Mouse (Mus musculus) retina, postnatal 1 day (tissue): ENCODE data around the gene Vegfc.

Experiments used
- DNase-seq: peaks from one replicate; pipeline ENCODE4 v3.0.0-alpha.2; 2012

Vegfc gene

DNA sequence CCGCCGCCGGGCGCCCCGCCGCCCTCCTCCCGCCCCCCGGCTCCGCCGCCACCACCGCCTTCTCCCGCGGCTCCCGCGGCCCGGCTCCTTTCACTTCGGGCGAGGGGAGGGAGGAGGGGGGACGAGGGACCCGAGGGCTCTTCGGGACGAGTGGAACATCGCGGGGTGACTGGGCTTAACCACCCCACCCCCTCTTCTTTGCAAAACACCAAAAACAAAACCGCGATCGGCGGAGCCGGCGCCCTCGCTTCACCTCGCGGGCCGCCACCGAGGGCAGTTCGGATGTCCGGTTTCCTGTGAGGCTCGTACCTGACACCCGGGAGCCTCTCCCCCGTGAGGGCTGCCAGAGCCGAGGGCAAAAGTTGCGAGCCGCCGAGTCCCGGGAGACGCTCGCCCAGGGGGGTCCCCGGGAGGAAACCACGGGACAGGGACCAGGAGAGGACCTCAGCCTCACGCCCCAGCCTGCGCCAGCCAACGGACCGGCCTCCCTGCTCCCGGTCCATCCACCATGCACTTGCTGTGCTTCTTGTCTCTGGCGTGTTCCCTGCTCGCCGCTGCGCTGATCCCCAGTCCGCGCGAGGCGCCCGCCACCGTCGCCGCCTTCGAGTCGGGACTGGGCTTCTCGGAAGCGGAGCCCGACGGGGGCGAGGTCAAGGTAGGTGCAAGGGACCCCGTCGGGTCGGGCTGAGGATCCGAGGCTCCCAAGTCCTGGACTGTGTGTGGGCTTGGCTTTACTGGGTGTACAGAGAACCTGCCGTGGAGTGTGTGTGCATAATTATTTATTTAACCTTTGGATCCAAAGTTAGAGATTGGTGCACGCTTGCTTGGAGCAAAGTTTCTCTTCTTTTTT, at the start of gene Vegfc:
Gene Vegfc (plus strand): TSS at position 336 of the 850 bp plus-strand sequence.
- peak; percentile 73 for DNase-seq

DNA sequence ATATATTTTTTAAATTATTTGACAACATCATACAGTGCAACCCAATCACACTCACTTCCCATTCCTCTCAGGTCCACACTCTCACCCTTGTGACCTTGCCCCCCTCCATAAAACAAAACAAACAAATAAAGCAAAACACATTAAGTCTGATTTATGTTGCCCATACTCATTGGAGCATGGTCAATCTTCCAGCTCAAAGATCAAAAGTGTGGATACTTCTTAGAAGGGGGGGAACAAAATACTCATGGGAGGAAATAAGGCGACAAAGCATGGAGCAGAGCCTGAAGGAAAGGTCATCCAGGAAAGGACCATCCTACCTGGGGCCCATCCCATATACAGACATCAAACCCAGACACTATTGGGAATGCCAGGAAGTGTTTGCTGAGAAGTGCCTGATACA, 42.8 kb upstream of the Vegfc start:
- DNase-seq, result no peak

DNA sequence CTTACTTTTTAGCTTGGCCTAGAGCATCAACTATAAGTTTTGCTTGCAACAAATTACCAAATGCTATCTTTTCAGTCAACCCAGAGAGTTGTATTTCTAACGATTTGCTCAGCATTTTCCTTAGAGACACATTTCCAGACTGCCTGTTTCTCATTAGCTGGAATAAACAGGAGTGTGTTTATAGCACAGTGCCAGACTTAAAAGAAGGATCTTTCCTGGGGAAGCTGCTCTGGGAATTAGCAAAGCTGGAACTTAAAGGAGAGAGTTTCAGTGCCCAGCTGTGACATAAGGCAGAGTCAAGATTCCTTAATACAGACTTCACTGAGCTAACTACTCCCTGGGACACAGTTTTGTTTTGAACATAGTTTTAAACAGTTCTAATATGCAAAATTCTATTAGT, 34.8 kb upstream of the Vegfc start:
- DNase-seq, result no peak

- DNase-seq, result no peak
These were observed 33.9 kb upstream of the Vegfc start for GRCm38 (mm10) chr8:54043468-54043867.

GRCm38 (mm10) chr8:54053210-54053609, 24.2 kb upstream of the Vegfc start:
- DNase-seq, result peak; percentile 74

GRCm38 (mm10) chr8:54065492-54065891, 11.9 kb upstream of the Vegfc start:
- DNase-seq, result no peak

GRCm38 (mm10) chr8:54076301-54076700, 1.1 kb upstream of the Vegfc start:
- DNase-seq, result no peak

- DNase-seq, result peak; percentile 85
These were observed 575 bp upstream of the Vegfc start for GRCm38 (mm10) chr8:54076791-54077270.

DNA sequence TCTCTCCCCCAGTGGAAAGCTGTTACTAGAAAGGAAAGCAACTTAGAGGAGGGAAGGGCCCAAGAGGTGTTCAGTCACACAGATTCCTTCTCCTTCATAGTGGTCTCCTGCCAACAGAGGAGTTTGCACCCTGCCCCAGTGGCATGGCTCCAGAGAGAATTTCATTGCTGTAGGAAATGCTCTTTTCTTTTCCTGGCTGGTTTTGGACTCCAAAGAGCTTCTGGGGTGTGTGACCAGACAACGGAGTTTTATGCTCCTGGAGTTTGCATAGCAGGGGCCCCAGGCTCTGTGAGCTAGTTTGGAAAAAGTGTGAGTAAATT, 675 bp downstream of the Vegfc start:
- DNase-seq, result no peak

DNA sequence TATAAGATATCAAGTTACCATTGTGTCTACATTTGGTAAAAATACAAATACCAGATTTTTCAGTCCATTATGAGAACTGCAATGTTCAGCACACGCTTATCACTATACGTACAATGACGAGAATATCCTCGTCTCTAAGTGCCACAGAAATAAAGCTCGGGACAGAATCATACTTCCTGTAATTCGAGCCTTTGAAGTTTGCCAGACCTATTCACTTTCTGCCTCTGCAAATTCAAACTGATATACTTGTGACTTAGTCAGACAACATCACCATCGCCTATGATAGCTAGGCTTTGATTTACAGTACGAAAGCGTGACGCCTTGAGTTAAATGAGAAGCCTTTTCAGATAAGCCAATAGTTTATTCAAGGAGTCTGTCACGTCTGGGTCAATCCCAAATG, 1.6 kb downstream of the Vegfc start:
- DNase-seq, result no peak

- DNase-seq, result peak; percentile 50
These were observed 2.2 kb downstream of the Vegfc start for GRCm38 (mm10) chr8:54079601-54080000.

- DNase-seq, result no peak
These were observed 8.5 kb downstream of the Vegfc start for GRCm38 (mm10) chr8:54085896-54086295.

- DNase-seq, result no peak
These were observed 9.7 kb downstream of the Vegfc start for GRCm38 (mm10) chr8:54087114-54087513.

DNA sequence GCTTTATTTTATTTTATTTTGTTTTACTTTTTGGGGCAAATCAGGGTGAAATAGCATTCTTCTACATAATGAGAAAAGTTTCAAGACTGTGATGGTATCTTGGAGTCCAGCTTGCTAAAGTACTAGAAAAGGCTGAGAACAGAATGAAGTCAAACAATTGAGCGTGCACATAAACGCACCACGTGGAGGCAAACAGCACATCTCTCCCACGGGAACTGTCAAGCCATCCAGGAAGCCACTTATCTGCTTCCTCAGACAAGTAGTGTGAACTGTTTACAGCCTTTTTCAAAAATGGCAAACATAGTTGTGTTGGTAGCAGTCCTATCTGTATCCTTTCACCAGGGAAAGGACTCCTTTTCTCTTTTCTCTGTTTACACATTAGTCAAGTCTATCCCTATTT, 11.8 kb downstream of the Vegfc start:
- DNase-seq, result no peak

GRCm38 (mm10) chr8:54089901-54090300, 12.5 kb downstream of the Vegfc start:
- DNase-seq, result no peak

- no peak for DNase-seq
These were observed 22.7 kb downstream of the Vegfc start for GRCm38 (mm10) chr8:54100058-54100457.

- no peak for DNase-seq
These were observed 37.2 kb downstream of the Vegfc start for GRCm38 (mm10) chr8:54114581-54114980.

DNA sequence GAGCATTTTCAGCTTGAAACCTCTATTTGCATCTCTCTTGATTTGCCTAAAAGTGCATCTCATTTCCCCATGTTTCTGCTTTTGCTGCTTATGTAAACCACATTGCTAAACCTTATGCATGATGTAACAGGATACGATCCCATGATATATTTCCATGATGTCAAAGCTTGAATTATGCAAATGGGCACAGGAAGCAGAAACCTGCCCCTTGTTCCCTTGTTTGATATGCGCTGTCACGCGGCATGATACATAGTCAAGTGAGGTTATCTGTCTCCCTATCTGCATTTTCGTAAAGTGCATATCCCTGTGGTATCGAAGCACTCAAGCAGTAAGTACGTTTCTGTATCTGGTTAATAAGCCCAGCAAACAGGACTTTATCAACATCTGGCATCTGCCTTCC, 42.7 kb downstream of the Vegfc start:
- DNase-seq, result no peak

DNA sequence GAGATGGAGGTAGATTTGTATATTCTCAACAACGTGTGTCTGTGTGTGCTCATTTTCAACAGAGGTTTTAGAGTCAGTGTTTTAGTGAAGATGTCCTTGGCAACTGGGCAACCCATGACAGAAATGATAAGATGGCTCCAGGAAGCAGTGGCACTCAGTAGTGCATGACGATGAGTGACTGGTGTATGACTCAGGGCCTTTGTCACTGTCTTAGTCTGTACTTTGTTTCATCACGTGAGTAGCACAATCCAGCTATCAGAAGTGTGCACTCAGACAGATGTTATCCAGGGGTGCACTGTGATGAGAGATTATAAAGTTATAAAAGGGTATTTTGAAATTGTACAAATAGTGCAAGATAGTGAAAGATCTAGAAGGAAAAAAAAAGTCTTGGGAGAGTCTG, 44.5 kb downstream of the Vegfc start:
- DNase-seq, result no peak

GRCm38 (mm10) chr8:54122345-54122744, 44.9 kb downstream of the Vegfc start:
- no peak for DNase-seq

- DNase-seq, result no peak
These were observed 53.2 kb downstream of the Vegfc start for GRCm38 (mm10) chr8:54130558-54130957.

GRCm38 (mm10) chr8:54153240-54153639, 75.8 kb downstream of the Vegfc start:
- DNase-seq, result peak; percentile 48

GRCm38 (mm10) chr8:54163505-54163904, 86.1 kb downstream of the Vegfc start:
- peak; percentile 27 for DNase-seq

- no peak for DNase-seq
These were observed 107.9 kb downstream of the Vegfc start for GRCm38 (mm10) chr8:54185336-54185735.

- DNase-seq, result no peak
These were observed 108.5 kb downstream of the Vegfc start for GRCm38 (mm10) chr8:54185927-54186326.
